Mouse (Mus musculus): ENCODE results near the gene Stard13.

GRCm38 (mm10) chr5:151230427-151230826 lies 3.2 kb downstream of the Stard13 start:
- TF ChIP-seq TCF12 (IDR thresholded peaks at IDR 0.05; ENCODE audit: low read depth, low read length), result no peak
- no peak for TF ChIP-seq CTCF (IDR thresholded peaks at IDR 0.05 in 2 of 3, conservative IDR thresholded peaks at IDR 0.05 in 1 of 3; ENCODE audit: control insufficient read depth in 1 of 3, insufficient read depth in 1 of 3, low read depth in 2 of 3, low read length in 3 of 3, poor library complexity in 1 of 3, severe bottlenecking in 1 of 3)
- no peak for TF ChIP-seq CHD1 (IDR thresholded peaks at IDR 0.05; ENCODE audit: low read depth, low read length)
- TF ChIP-seq POLR2A (IDR thresholded peaks at IDR 0.05; ENCODE audit: control insufficient read depth in 1 of 2, insufficient read depth in 1 of 2, low read depth in 1 of 2, low read length in 2 of 2, poor library complexity in 1 of 2), result no peak
- TF ChIP-seq MAZ (IDR thresholded peaks at IDR 0.05; ENCODE audit: low read depth, low read length), result no peak
- no peak for TF ChIP-seq HCFC1 (IDR thresholded peaks at IDR 0.05; ENCODE audit: low read depth, low read length)
- no peak for TF ChIP-seq CHD2 (IDR thresholded peaks at IDR 0.05; ENCODE audit: low read length)
- TF ChIP-seq MXI1 (IDR thresholded peaks at IDR 0.05; ENCODE audit: low read depth, low read length), result no peak
- no peak for TF ChIP-seq MAX (IDR thresholded peaks at IDR 0.05; ENCODE audit: low read length)
- no peak for TF ChIP-seq USF1 (IDR thresholded peaks at IDR 0.05; ENCODE audit: low read depth, low read length)
- no peak for TF ChIP-seq ZC3H11A (IDR thresholded peaks at IDR 0.05; ENCODE audit: low read depth, low read length)
- TF ChIP-seq ELF1 (IDR thresholded peaks at IDR 0.05; ENCODE audit: low read depth, low read length), result no peak
- no peak for TF ChIP-seq RCOR1 (IDR thresholded peaks at IDR 0.05; ENCODE audit: low read depth, low read length)

Data from MEL (cell line).